Mouse (Mus musculus) T-helper 17 cell (primary cell): ENCODE data around the gene Wnt3a.

ENCODE experiments used
- in situ Hi-C, 2 experiments: fragments of 300-600 bp; cut with MboI, MseI; formaldehyde crosslinking; loops; 1 replicate in 1 of 2; 2 replicates in 1 of 2; pipeline ENCODE4 v1.15.1; 2025; ENCODE audit warnings: high pct_unique_total_duplicates in 2 of 2

Wnt3a gene

DNA sequence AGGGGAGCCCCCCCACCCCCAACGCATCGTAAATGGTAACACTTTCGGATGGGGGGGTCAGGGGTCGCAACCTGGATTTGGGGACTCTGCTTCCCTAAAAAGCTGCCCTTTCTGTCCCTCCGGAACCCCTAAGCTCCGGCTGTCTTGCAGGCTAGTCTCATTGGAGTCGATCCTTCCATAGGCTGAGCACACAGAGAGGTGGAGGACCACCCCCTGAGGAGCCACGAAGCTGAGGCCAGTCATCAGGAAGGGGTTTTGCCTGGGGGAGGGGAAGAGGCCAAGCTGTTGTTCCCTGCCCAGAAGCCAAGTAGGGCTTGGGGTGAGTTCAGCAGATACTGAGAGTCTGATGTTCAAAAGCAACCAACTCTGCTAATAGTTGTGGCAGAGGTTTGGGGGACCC, 26.0 kb downstream of the Wnt3a start:
- in situ Hi-C loops = no loop called here

DNA sequence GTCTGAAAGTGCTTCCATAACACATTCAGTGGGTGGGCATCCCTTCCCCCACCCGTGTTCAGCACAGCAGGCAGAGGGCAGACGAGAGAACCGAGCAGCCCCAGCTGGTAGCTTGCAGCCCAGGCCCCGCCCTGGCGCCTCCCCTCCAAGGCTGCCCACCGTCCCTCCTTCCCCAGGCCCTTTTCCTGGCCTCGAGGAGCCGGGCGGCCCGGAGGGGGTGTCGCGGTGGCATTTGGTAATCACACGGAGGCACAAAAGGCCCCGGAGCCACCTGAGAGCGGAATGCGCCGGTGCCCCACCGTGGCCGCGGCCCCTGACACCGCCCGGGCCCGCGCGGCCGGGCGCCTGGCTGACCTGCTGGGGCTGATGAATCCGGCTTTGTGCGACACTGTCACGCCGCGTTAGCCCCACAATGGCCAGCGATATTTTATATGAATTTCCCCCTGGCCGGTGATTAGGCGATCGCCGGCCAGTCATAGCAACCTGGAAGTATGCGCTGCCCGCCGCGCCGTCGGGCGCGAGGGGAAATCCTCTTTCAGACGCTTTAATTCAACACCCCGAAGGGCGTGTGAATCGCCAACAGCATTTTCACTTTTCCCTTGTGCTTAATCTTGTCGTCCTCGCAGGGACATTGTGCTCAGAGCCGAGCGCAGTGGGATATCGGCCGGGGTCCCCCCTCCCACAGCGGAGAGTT, 26.5 kb downstream of the Wnt3a start:
- in situ Hi-C loops = no loop called here

- in situ Hi-C loops = no loop called here
Measured at GRCm38 (mm10) chr11:59262308-59262707, 28.2 kb downstream of the Wnt3a start.

GRCm38 (mm10) chr11:59260706-59261493, 29.7 kb downstream of the Wnt3a start:
- in situ Hi-C loops = no loop called here

GRCm38 (mm10) chr11:59259647-59260046, 30.9 kb downstream of the Wnt3a start:
- in situ Hi-C loops = no loop called here

DNA sequence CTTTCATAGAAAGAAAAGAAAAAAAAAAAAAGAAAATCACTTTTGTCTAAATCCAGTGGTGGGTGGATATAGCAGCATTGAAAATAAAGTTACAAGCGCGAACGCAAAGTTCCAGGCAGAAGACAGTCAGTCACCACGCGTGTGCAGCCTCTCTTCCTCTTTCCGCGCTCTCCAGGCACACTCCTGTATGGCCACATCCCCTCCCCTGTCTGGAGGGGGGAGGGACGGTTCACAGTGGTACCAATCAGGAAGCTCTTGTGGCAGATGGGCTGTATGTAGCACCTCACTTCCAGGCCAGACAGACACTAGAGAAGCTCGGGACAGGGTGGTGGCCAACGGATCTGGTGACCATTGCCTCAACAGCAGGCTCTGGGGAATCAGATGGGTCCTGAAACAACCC, 42.5 kb downstream of the Wnt3a start:
- in situ Hi-C loops = no loop called here

DNA sequence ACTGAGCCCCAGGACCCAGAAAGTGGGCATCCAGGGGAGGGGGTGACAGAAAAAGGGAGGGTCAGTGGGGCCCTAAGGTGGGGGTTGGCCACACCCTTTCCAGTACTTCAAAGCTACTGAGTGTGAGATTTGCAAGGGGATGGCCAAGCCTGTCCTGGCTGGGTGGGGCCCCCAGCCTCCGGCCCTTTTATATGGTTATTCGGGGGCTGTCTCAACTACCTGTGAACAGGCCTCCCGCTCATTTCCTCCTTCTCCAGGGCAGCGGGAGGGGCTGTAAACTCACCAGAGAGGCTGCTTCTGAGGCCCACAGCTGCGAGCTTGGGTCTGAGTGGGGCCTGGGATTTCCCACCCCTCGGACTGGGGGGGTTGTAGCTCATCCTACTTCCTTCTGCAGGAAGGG, 46.7 kb downstream of the Wnt3a start:
- in situ Hi-C loops = no loop called here

DNA sequence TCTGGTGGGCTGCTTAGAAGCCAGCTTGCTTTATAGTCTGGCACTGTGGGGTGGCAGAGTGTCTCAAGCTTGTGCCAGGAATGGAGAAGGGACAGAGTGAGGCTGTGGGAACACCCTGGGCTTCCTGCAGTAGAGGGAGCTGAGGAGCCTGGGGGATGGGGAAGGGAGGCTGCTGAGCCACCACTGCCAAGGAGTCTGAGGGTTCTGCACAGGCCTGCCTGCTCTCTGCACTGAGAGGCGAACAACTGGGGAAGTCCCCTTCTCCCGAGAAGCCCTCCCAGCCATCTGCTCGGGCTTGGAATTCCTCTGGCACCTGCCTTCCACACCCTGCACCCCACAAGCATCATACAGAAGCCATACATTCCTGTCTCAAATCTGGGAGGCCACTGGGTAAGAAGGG, 48.7 kb downstream of the Wnt3a start:
- in situ Hi-C loops = no loop called here

DNA sequence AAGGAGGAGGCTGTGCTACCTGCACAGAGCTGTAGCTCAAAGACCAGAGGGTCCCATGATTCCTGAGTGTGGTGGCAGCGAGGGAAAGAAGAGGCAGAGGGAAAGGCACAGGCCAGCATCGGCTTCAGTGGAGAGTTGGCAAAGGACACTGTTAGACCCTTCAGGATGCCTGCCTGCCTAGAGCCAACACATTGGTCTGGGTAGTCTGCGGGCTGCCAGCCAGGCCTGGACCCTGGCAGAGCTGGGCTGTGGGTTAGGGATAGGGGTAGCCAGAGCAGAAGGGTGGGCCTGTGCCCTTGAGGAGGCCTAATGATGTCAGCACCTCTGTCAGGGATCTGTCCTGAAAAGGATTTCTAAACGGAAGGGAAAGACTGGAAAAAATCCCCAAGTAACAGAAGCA, 50.8 kb downstream of the Wnt3a start:
- in situ Hi-C loops = loop anchor here in 1 of 2 experiments (5.0 kb wide), 1 partner anchor 243 kb away; no protein-coding TSS in a partner anchor

GRCm38 (mm10) chr11:59239428-59239785, 51.1 kb downstream of the Wnt3a start:
- in situ Hi-C loops = loop anchor here in 1 of 2 experiments (5.0 kb wide), 1 partner anchor 243 kb away; no protein-coding TSS in a partner anchor

DNA sequence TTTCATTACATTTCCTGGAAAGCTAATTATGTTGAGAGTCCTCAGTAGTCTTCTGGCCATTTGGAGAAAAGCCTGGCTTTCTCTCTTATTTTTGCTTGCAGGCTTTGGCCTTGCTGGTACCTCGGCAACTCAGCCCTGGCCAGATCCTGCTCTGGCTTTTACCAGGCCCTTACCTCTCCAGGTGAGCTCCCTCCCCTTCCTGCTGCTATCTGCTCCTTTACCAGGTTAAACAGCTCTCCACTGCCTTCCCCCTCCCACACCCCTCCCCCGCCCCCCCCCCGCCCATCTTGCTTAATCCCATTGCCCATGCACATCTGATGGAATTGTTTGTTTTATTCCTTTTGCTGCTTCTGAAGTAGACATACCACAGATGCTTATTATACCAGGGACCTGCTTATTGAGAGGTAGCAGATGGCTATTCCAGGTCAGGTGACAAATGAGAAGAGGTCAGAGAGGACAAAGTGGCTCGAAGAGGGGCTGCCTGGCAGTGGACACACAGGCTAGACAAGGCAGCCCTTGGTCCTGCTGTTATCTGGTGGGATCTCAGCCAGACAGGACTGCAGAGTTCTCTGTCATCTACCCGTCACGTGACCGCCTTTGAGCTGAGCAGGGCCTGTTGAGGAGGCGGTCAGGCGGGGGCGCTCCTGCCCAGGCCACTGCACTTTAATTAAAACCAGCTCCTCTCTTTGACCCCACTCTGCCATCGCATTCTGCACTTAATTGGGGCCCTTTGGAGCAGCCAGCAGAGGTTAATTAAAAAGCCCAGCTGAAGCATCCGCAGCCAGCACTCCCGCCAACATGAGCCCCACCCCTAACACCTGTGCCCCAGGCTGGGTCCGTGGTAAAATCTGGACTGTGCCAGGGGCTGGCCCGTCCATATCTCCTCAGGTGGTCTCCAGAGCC, 51.8 kb downstream of the Wnt3a start:
- in situ Hi-C loops = loop anchor here in 1 of 2 experiments (5.0 kb wide), 1 partner anchor 244 kb away; no protein-coding TSS in a partner anchor

DNA sequence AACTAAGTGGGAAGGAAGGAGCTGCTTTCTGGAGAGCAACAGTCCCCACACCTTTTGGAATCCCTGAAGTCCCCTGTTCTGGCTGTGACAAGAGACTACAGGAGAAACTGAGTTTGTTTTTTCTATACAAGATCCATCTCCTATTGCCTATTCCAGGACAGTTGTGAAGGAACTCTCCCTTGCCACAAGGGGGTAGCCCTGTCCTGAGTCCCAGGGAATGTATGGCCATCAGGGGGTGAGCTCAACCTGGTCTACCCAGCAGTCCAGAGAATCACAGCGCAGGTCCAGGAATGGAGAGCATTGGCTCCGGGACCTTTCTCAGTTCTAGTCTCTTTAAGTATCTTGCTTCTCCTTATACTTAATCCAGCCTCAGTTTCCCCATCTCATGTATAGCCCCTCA, 57.8 kb downstream of the Wnt3a start:
- in situ Hi-C loops = no loop called here

DNA sequence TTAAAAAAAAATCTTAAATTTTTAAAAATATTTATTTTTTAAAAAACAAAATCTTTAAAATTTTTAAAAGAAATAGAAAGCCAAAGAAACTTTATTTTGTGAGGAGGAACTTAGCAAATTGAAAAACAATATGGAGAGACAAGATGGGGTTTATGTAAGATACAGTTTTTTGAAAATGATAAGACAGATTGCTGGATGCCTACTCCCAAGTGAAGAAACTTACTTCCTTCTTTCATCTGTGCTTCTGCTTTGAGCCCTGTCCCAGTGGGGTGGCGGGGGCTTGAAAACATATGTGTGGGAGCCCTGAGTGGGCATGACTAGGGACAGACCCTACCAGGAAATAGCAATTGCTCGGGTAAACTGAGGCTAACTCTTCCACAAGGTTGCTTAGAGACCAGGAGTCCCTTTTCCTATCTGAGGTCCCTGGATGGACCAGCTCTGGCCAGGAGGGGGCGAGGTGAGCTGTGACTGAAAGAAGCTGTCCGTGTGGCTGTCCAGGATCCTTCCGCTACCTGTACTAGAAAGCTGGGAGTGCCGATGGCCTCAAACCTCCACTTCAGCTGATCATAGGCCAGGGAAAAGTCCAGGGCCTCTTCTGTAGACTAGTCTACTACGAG, 60.3 kb downstream of the Wnt3a start:
- in situ Hi-C loops = no loop called here

DNA sequence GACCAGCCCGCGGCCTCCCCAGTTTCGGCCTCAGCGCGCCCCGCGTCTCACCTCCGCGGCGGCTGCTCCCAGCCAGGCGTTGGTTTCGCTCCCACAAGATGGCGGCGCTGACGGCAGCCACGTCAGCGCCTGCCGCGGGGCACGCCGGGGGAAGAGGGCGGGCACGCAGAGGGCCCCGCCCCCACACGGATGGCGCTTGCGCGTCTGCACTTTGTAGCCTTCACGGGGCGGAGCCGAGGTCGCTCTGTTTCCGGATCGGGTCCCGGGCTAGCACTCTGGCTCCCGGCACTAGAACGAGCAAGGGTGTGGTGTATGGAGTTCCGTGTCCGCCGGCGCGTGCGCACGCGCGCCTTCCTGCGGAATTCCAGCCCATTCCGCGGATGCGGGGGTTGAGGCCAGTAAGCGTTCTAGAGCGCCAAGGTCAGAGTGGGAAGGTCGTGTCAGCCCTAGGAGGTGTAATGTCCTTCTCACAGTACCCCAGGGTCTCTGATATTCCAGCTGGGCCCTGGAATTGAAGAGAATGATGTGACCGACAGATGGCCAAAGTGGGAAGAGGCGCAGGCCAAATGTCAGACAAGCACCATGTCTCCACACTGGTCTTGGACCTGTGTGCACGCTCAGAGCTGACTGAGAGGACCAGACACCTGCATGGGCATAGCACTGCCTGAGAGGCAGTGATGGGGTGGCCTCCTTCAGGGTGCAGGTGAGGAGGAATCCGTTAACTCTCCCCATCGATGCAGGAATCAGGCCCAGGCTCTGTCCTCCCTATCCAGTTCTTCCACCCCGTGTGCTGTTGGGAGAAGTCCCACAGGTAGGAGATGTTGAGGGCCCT, 62.2 kb downstream of the Wnt3a start, which contains the start of gene Arf1:
Gene Arf1, minus strand, starts transcription at position 149 of the 832 bp plus-strand sequence.
- in situ Hi-C loops = loop anchor here in 1 of 2 experiments (10.0 kb wide), 1 partner anchor 1126 kb away; the partner anchor contains the start of genes Drc3 and Tom1l2

DNA sequence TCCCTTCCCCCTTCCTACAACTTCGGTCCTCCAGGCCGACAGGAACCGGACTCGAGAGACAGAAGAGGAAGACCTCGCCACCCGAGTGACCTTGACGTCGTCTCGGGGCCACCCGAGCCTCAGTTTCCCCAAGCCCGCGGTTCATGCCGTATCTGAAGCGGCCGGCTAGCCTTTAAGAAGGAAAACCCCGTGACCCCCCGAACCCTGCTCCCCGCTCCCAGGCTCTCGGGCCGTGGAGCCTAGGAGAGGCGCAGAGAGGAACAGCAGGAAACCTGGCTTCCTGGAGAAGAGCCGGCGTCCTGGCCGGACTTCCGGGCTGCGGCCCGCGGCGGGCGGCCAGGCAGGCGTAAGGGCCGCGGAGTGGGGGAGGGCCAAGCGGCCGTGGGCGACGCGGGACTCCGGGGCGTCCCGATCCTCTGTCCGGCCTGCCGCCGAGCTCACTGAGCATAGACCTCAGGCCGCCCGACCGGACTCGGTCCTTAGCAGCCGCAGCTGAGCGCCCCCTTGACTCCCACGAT, 62.9 kb downstream of the Wnt3a start:
- in situ Hi-C loops = loop anchor here in 1 of 2 experiments (10.0 kb wide), 1 partner anchor 1127 kb away; the partner anchor contains the start of genes Drc3 and Tom1l2

DNA sequence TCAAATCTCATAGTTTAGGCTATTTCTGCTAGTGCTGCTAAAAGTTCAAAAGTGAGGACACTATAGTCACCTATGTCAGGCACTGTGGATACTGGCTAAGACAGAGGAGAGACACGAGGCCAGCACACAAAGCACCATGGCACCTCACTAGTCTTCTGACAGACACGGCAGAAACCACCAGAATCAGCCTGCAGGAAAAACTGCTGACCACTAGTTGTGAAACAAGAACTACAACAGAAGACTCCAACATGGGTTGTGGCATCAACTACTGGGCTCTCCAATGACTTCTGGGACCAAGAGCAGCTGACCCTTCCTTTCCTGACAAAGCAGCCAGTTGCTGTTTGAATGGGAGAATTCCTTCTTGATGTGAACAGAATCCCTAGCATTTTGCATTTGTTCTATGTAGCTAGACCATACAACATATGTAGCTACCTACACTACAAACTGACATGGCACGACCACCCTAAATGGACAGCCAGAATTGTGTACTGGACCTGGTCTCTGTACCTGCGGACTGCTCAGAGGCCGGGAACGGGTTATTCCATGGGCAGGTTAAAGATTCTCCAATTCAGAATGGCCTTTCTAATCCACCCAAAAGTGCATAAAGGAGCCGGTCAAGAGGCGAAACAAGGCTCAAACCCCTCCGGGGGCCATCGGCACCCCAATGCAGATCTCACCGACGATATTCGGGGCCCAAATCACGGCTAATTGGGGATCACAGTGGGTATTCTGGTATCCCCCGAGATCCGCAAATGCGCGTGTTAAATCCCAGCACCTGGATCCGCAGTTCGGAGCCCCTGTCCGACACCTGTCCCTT, 63.6 kb downstream of the Wnt3a start:
- in situ Hi-C loops = loop anchor here in 1 of 2 experiments (10.0 kb wide), 1 partner anchor 1128 kb away; the partner anchor contains the start of genes Drc3 and Tom1l2

DNA sequence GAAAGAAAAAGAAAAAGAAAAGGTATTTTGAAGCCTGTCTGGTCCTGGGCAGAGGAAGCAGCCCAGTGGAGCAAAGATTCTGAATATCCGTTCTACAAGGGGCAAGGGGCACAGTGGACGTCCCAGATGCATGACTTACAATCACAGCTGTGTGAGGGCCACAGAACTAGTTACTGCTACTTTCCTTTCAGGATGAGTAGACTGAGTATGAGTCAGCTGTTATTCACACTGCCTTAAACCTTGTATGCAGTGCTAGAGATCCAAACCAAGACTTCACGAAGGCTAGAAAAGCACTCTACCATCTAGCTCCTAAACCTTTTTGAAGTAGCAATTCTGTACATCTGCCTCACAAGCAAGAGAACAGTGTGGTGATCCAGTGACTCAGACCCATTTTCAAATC, 64.3 kb downstream of the Wnt3a start:
- in situ Hi-C loops = loop anchor here in 1 of 2 experiments (10.0 kb wide), 1 partner anchor 1129 kb away; the partner anchor contains the start of genes Drc3 and Tom1l2

DNA sequence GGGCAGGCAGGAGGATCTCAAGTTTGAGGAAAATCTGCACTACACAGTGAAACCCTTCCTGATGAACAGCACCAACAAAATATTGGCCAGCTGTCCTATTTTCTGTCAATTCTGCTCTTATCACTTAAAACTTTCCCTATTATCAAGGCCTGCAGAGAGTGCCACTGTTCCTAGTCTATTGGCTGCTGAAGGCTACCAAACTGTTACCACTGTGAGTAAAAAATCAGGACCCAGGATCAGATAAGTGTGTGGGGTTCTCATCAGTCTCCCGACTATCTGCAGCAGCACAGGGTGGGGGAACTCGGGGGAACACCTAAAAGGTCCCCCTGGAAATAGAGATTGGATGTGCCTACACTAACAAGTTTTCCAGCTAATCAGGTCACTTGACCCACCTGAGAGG, 65.4 kb downstream of the Wnt3a start:
- in situ Hi-C loops = loop anchor here in 1 of 2 experiments (10.0 kb wide), 1 partner anchor 1130 kb away; the partner anchor contains the start of genes Drc3 and Tom1l2

DNA sequence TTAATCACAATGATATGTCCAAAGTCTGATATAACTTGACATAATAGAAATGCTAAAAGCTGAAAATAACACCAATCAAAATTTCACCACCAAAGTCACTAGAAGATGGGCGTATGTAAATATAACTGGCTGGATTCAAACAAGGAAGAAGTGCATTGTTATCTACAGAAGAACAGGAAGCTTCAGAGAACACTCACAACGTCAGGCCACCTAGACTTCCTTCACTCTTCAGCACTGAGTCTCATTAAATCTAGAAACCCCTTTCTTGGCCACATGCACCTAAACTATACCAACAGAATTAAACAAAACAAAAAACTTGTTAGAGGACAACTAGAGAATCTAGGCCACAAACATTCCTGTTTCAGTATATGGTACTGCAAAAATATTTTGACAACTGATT, 66.1 kb downstream of the Wnt3a start:
- in situ Hi-C loops = loop anchor here in 1 of 2 experiments (10.0 kb wide), 1 partner anchor 1130 kb away; the partner anchor contains the start of genes Drc3 and Tom1l2
